Mouse (Mus musculus) C2C12 (cell line): ENCODE data around the gene Crybg3. TPM values are rescaled to one million over a fixed set of nuclear protein-coding genes. Genes with fewer than 3 reads are reported as not detected.

Source experiments
- H3K27me3 ChIP-seq: one replicate; pipeline ENCODE4 v1.6.1; 2011; ENCODE audit not compliant: control insufficient read depth, insufficient read depth, insufficient read length
- H3K36me3 ChIP-seq: one replicate; pipeline ENCODE4 v1.6.1; 2011; ENCODE audit not compliant: control insufficient read depth, insufficient read depth
- H3K4me3 ChIP-seq: one replicate; pipeline ENCODE4 v1.5.1; 2011; ENCODE audit warnings: mild to moderate bottlenecking, control low read depth; ENCODE audit not compliant: poor library complexity, insufficient read depth, severe bottlenecking
- H3K79me2 ChIP-seq: one replicate; pipeline ENCODE4 v1.6.1; 2011; ENCODE audit not compliant: control insufficient read depth, insufficient read depth
- H3K79me3 ChIP-seq: one replicate; pipeline ENCODE4 v1.6.1; 2011; ENCODE audit warnings: low read depth, control low read depth
- H3ac ChIP-seq: one replicate; pipeline ENCODE3; 2011; ENCODE audit warnings: low read depth; ENCODE audit not compliant: control insufficient read depth, insufficient read length
- CEBPB ChIP-seq: IDR thresholded peaks from one replicate; pipeline ENCODE4 v1.6.1; 2011; ENCODE audit warnings: low read depth, mild to moderate bottlenecking, control low read depth, moderate library complexity
- CTCF ChIP-seq: IDR thresholded peaks from one replicate; pipeline ENCODE4 v1.5.1; 2011; ENCODE audit not compliant: control insufficient read depth, insufficient read depth, insufficient read length
- FOSL1 ChIP-seq: IDR thresholded peaks from one replicate; pipeline ENCODE4 v1.8.0; 2011; ENCODE audit warnings: mild to moderate bottlenecking, low read length; ENCODE audit not compliant: poor library complexity, insufficient read depth, severe bottlenecking
- MAX ChIP-seq: IDR thresholded peaks from one replicate; pipeline ENCODE4 v1.6.1; 2011; ENCODE audit warnings: mild to moderate bottlenecking, control low read depth
- MYOD1 ChIP-seq: IDR thresholded peaks from one replicate; pipeline ENCODE4 v1.6.1; 2011; ENCODE audit warnings: low read depth; ENCODE audit not compliant: control insufficient read depth, insufficient read length
- MYOG ChIP-seq: IDR thresholded peaks from one replicate; pipeline ENCODE4 v1.6.1; 2011; ENCODE audit not compliant: control insufficient read depth, insufficient read length; ENCODE audit errors: extremely low read depth
- USF1 ChIP-seq: IDR thresholded peaks from one replicate; pipeline ENCODE4 v1.6.1; 2011; ENCODE audit warnings: low read depth, mild to moderate bottlenecking, control low read depth, moderate library complexity
- polyA plus RNA-seq: library from polyadenylated mRNA; unstranded; fragments of >200 nt; fragmentation: generic; extraction: Trizol; gene quantifications from one replicate; pipeline ENCODE4 v1.2.1, GENCODE M21; 2012; ENCODE audit warnings: missing spikeins

The Crybg3 gene
- polyA plus RNA-seq, 1 experiment: 2.4 TPM

DNA sequence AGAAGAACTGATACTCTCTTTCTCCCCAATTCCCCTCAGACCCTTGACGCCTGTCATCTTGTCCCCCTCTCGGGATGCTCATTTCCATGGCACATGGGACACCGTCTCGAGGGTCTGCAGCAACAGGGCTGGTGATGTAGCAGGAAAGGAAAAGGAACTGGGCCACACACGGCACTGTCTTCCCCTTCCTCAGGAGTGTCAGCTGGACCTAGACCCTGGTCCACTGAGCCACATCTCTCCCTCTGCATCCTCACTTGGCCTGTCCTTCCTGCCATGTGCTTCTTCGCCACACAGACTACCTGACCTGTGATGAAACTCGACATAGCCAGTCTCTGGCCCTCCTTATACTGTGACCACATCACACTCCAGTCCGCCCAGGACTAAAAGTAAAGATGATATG lies 13.9 kb downstream of the Crybg3 start:
- TF ChIP-seq CEBPB: no peak
- TF ChIP-seq MAX: no peak
- TF ChIP-seq USF1: no peak
- TF ChIP-seq FOSL1: no peak
- no peak for TF ChIP-seq MYOG
- no peak for TF ChIP-seq CTCF
- no peak for TF ChIP-seq MYOD1
- no peaks in the 10 kb centered on the region for H3K79me3 ChIP-seq

DNA sequence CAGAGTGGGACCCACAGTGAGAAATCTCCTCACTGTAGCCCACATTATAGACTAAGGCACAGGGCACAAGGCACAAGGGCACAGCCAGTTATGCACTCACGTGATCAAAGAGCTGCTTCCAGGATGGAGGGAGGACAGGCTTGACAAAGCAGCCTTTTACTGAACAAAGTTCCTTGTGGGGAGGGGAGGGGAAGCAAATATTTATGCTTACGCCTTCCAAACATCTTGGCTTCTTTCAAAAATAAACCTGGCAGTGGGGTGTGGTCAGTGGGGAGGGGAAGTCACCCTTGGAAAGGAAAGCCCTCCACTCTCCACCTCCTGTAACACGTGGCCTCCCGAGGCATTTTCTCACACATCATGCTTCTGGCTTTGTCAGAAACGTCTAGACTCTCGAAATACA lies 14.5 kb downstream of the Crybg3 start:
- H3K27me3 ChIP-seq: no peaks in the 10 kb centered on the region
- no peaks in the 10 kb centered on the region for H3K79me2 ChIP-seq
- H3ac ChIP-seq: no peak overlapping the region
- TF ChIP-seq USF1 (no peak), CEBPB (no peak), CTCF (no peak), MAX (no peak)
- no peaks in the 10 kb centered on the region for H3K36me3 ChIP-seq
- no peaks in the 10 kb centered on the region for H3K79me3 ChIP-seq
- no peak overlapping the region for H3K4me3 ChIP-seq

More for the DNA sequence above, 13.9 kb downstream of the Crybg3 start:
- no peak overlapping the region for H3K4me3 ChIP-seq
- no peaks in the 10 kb centered on the region for H3K36me3 ChIP-seq
- H3K79me2 ChIP-seq: no peaks in the 10 kb centered on the region
- no peak overlapping the region for H3ac ChIP-seq
- no peaks in the 10 kb centered on the region for H3K27me3 ChIP-seq

DNA sequence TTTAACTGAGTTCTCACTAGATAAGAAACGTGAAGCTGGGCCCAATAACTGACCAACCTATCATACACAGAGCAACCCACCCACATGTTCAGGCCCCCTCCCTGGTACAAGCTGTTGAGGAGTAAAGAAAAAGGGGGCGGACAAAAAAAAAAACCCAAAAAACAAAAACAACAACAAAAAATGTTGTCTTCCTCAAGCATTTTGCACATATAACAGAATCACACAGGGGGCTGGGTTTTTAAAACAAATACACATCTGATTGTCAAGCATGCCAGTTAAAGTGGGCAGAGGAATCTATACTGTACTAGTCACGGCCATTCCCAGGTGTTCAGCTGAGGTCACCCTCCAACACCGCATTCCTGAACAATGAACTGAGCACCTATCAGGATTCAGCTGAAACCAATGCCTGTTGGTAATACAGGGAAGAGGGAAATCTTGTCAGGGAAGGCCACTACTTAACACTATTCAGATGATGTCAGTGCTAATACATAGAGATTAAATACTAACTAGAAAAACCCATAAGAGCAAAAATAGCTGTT lies 15.0 kb downstream of the Crybg3 start:
- TF ChIP-seq CEBPB: no peak
- no peak for TF ChIP-seq MYOG
- no peak for TF ChIP-seq MAX
- TF ChIP-seq MYOD1: no peak
- no peak for TF ChIP-seq FOSL1
- no peak for TF ChIP-seq USF1
- TF ChIP-seq CTCF: no peak
- Histone ChIP-seq H3K36me3 (no peaks in the 10 kb centered on the region), H3K27me3 (no peaks in the 10 kb centered on the region), H3K79me3 (no peaks in the 10 kb centered on the region), H3K4me3 (no peak overlapping the region), H3ac (no peak overlapping the region), H3K79me2 (no peaks in the 10 kb centered on the region)

DNA sequence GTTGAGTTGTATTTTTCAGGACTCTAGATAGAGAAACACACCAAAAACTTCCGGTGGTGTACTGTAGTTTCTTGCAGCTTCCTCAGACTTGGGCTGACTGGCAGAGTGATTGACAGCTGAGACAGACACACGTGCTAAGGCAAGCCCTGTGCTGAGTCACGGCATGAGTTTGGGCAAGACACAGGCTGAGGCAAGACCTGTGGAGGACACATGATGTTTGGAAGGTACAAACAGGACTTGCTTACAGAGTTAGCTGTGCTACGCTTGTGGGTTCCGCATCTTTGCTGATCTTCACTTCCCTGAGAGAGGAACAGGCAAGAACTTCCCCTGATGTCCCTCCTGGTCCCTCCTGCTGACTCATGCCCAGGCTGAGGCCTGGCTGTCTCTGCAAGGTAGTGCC lies 17.3 kb downstream of the Crybg3 start:
- H3ac ChIP-seq: no peak overlapping the region
- no peaks in the 10 kb centered on the region for H3K79me3 ChIP-seq
- TF ChIP-seq USF1: no peak
- no peaks in the 10 kb centered on the region for H3K36me3 ChIP-seq
- no peaks in the 10 kb centered on the region for H3K79me2 ChIP-seq
- H3K27me3 ChIP-seq: no peaks in the 10 kb centered on the region
- H3K4me3 ChIP-seq: no peak overlapping the region

DNA sequence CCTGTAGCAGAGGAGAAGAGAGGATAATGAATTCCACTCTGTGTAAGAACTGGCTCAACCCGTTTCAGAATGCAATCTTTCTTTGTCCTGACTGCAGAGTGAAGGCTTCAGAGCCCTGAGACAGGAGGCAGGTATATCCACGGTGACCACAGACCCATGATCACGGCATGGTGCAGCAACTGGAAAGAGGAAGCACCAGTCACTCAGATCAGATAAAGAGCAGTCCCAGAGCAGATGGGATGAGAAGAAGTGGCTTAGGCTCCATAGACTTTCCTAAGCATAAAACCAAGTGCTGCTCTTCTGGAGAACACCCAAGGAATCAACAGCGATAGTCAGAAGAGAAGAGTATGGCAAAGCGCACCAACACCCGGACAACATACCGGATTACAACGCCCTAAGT lies 21.5 kb downstream of the Crybg3 start:
- H3K27me3 ChIP-seq: no peaks in the 10 kb centered on the region

DNA sequence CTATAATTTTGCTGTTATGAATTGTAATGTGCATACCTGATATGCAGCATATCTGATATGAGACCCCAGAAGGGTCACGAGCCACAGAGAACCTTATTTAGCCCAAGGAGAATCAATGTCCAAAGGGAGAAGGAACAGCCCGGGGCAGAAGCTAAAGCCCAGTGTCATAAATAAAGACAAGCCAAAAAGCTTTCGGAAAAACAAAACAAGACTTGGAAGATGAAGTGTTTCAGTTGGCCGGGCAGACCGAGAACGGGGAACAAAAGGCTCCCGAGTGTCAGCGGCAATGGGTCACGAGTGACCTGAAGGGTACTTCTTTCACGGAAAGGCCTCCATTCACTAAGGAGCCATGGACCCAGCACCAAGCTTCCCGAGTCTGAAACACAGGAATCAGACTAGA lies 26.8 kb downstream of the Crybg3 start:
- Histone ChIP-seq H3K4me3 (no peak overlapping the region), H3K36me3 (no peaks in the 10 kb centered on the region), H3K79me3 (no peaks in the 10 kb centered on the region), H3K79me2 (no peaks in the 10 kb centered on the region), H3K27me3 (no peaks in the 10 kb centered on the region), H3ac (no peak overlapping the region)
- TF ChIP-seq MAX (no peak), MYOG (no peak), CEBPB (no peak), MYOD1 (no peak), FOSL1 (no peak), USF1 (no peak), CTCF (no peak)

More for the DNA sequence above, 21.5 kb downstream of the Crybg3 start:
- TF ChIP-seq FOSL1 (no peak), MAX (no peak), MYOD1 (no peak), CTCF (no peak), MYOG (no peak), CEBPB (no peak), USF1 (no peak)
- no peak overlapping the region for H3ac ChIP-seq
- no peaks in the 10 kb centered on the region for H3K79me3 ChIP-seq
- H3K79me2 ChIP-seq: no peaks in the 10 kb centered on the region
- H3K36me3 ChIP-seq: no peaks in the 10 kb centered on the region
- no peak overlapping the region for H3K4me3 ChIP-seq
